Mouse (Mus musculus) granulocyte monocyte progenitor cell, adult 5-6 weeks (primary cell): ENCODE data around the gene Trim26. TPM values are rescaled to one million over a fixed set of nuclear protein-coding genes. Genes with fewer than 3 reads are reported as not detected.
A peak's percentile ranks its signal among the peaks of the same experiment; 100 is the strongest.
"Not testable (repeated sequence)": the region's sequence is repeated elsewhere in the genome, so short reads cannot be mapped to it uniquely, and the experiment has no call there.

Source experiments
- ATAC-seq: replicated peaks from 2 replicates; pipeline ENCODE4 v1.8.0; 2016; ENCODE audit warnings: mild to moderate bottlenecking, moderate TSS enrichment, inconsistent platforms; ENCODE audit not compliant: poor library complexity, severe bottlenecking
- total RNA-seq, 2 experiments: library from RNA; stranded (forward) in 1 of 2; stranded (reverse) in 1 of 2; fragments of 200-712, 200-1000 nt in 1 of 2; fragments of >200 nt in 1 of 2; fragmentation: Nextera tagmentation in 1 of 2; gene quantifications; 2 replicates each; pipeline ENCODE4 v1.2.3; 2014 to 2017

Trim26 gene
- 16.1 and 25.1 TPM in 2 replicates for total RNA-seq (2014; fragmentation: Nextera tagmentation)
- total RNA-seq (2017), result 8.4 and 11.9 TPM in 2 replicates

- ATAC-seq, result peak; percentile 95
Observed at GRCm38 (mm10) chr17:36836874-36837647, at the start of gene Trim26. TSS of gene Trim26 (plus strand) at chr17:36837134.

- no peak for ATAC-seq
Observed at GRCm38 (mm10) chr17:36788351-36788750, 48.6 kb upstream of the Trim26 start.

GRCm38 (mm10) chr17:36788801-36789200 lies 48.1 kb upstream of the Trim26 start:
- peak; percentile 87 for ATAC-seq

- ATAC-seq, result no peak
Observed at GRCm38 (mm10) chr17:36799493-36799892, 37.4 kb upstream of the Trim26 start.

GRCm38 (mm10) chr17:36799921-36800462 lies 36.9 kb upstream of the Trim26 start:
- ATAC-seq, result not testable (repeated sequence)

GRCm38 (mm10) chr17:36811871-36812270 lies 25.1 kb upstream of the Trim26 start, which contains the start of gene H2-M10.6:
TSS of gene H2-M10.6 (plus strand) at chr17:36812171.
- ATAC-seq, result no peak

- peak; percentile 73 for ATAC-seq
Observed at GRCm38 (mm10) chr17:36824005-36824404, 12.9 kb upstream of the Trim26 start.

GRCm38 (mm10) chr17:36825525-36825924 lies 11.4 kb upstream of the Trim26 start:
- ATAC-seq, result peak; percentile 50

- peak; percentile 87 for ATAC-seq
Observed at GRCm38 (mm10) chr17:36826002-36826401, 10.9 kb upstream of the Trim26 start.

- no peak for ATAC-seq
Observed at GRCm38 (mm10) chr17:36828488-36828887, 8.4 kb upstream of the Trim26 start.

GRCm38 (mm10) chr17:36830470-36830869 lies 6.5 kb upstream of the Trim26 start:
- ATAC-seq, result no peak

GRCm38 (mm10) chr17:36832694-36833093 lies 4.2 kb upstream of the Trim26 start:
- ATAC-seq, result no peak

GRCm38 (mm10) chr17:36835591-36836426 lies 1.1 kb upstream of the Trim26 start:
- ATAC-seq, result peak; percentile 57

- no peak for ATAC-seq
Observed at GRCm38 (mm10) chr17:36836427-36836812, 514 bp upstream of the Trim26 start.

GRCm38 (mm10) chr17:36839001-36839400 lies 2.1 kb downstream of the Trim26 start:
- ATAC-seq, result 0 out of 2 replicates have a peak, but pooled peaks have one; percentile 24

- no peak for ATAC-seq
Observed at GRCm38 (mm10) chr17:36839931-36840330, 3.0 kb downstream of the Trim26 start.

- no peak for ATAC-seq
Observed at GRCm38 (mm10) chr17:36840961-36841445, 4.1 kb downstream of the Trim26 start.

GRCm38 (mm10) chr17:36843696-36844095 lies 6.8 kb downstream of the Trim26 start:
- ATAC-seq, result no peak

- ATAC-seq, result peak; percentile 40
Observed at GRCm38 (mm10) chr17:36844286-36844719, 7.4 kb downstream of the Trim26 start.

GRCm38 (mm10) chr17:36844725-36845124 lies 7.8 kb downstream of the Trim26 start:
- ATAC-seq, result no peak

GRCm38 (mm10) chr17:36848911-36849310 lies 12.0 kb downstream of the Trim26 start:
- ATAC-seq, result no peak
